Mouse (Mus musculus) midbrain, embryonic 15.5 days (tissue): ENCODE measurements around the gene Trpm1. TPM values are rescaled to one million over a fixed set of nuclear protein-coding genes. Genes with fewer than 3 reads are reported as not detected.

Experiments used
- microRNA counts: library from miRNA; unstranded; fragments of <30 nt; microRNA quantifications from one replicate; lab custom pipeline; 2016
- microRNA-seq: library from miRNA; unstranded; fragments of <30 nt; microRNA quantifications from one replicate; pipeline ENCODE4, GENCODE M21; 2016
- polyA plus RNA-seq: library from polyadenylated mRNA; unstranded; fragments of >200 nt; fragmentation: Nextera tagmentation; extraction: Ambion mirVana; gene quantifications from 2 replicates; pipeline ENCODE4 v1.2.1, GENCODE M21; 2015

The Trpm1 gene
- polyA plus RNA-seq, 1 experiment from 2014 or later = 0.26 TPM

MicroRNA genes within 50 kb of the gene (microRNA counts, 519-probe panel; counts per million panel counts)
- not detected for microRNA mmu-miR-211 (lab: Ali Mortazavi, UCI)

Small RNAs within 50 kb of the gene (microRNA-seq; reads per million reads assigned to microRNA genes)
- gene Mir211 (15.3 reads per million, percentile 33 among the genes with 10 or more reads in this experiment), gene Mir6416 (not detected)

Other genes with a start within 250 kb of the Trpm1 start
- gene E030018B13Rik, start 237.0 kb upstream of the Trpm1 start, polyA plus RNA-seq = 0.17 and 0.23 TPM in 2 replicates
- 21.7 and 23.4 TPM in 2 replicates for gene Klf13, start 214.9 kb upstream of the Trpm1 start, polyA plus RNA-seq
- gene Mtmr10, start 133.8 kb downstream of the Trpm1 start, polyA plus RNA-seq = 9.5 and 9.6 TPM in 2 replicates
- gene Fan1, start 220.3 kb downstream of the Trpm1 start, polyA plus RNA-seq = 7.1 and 7.6 TPM in 2 replicates
- 23.2 and 23.7 TPM in 2 replicates for gene Mphosph10, start 238.4 kb downstream of the Trpm1 start, polyA plus RNA-seq
- 32.8 and 33.4 TPM in 2 replicates for gene Mcee, start 238.8 kb downstream of the Trpm1 start, polyA plus RNA-seq